Mouse (Mus musculus) MEL (cell line): ENCODE results near the gene Dagla. TPM values are rescaled to one million over a fixed set of nuclear protein-coding genes. Genes with fewer than 3 reads are reported as not detected.

ENCODE experiments used
- DNase-seq: peaks from one replicate; pipeline ENCODE4 v3.0.0; 2011; ENCODE audit warnings: low read depth, low spot score
- H3K27ac ChIP-seq: 2 replicates; pipeline ENCODE4 v1.5.1; 2012; ENCODE audit warnings: low read depth, mild to moderate bottlenecking, control low read depth, low read length, moderate library complexity; ENCODE audit not compliant: control insufficient read depth
- H3K27me3 ChIP-seq, 2 experiments: fragments of 150-350 bp in 1 of 2; sonication (generic) in 1 of 2; 2 replicates each; pipeline ENCODE4 v1.6.1; 2012; ENCODE audit warnings: low read length in 2 of 2, mild to moderate bottlenecking in 2 of 2, improper control_type of control experiment in 1 of 2, moderate library complexity in 1 of 2; ENCODE audit not compliant: insufficient read depth in 2 of 2, control insufficient read depth in 1 of 2
- H3K36me3 ChIP-seq, 2 experiments: 2 replicates each; pipeline ENCODE4 v1.6.1; 2012 to 2014; ENCODE audit warnings: low read length in 2 of 2, improper control_type of control experiment in 1 of 2, inconsistent platforms in 1 of 2, mild to moderate bottlenecking in 1 of 2; ENCODE audit not compliant: insufficient read depth in 2 of 2, control insufficient read depth in 1 of 2
- H3K4me1 ChIP-seq, 2 experiments: fragments of 150-350 bp in 1 of 2; sonication (generic) in 1 of 2; 2 replicates each; pipeline ENCODE4 v1.6.1; 2012; ENCODE audit warnings: low read length in 2 of 2, improper control_type of control experiment in 1 of 2, mild to moderate bottlenecking in 1 of 2; ENCODE audit not compliant: insufficient read depth in 2 of 2, control insufficient read depth in 1 of 2
- H3K4me3 ChIP-seq, 2 experiments: fragments of 150-350 bp in 1 of 2; sonication (generic) in 1 of 2; 2 replicates each; pipeline ENCODE4 v1.5.1; 2012; ENCODE audit warnings: low read depth in 2 of 2, low read length in 2 of 2, mild to moderate bottlenecking in 2 of 2, moderate library complexity in 2 of 2, control low read depth in 1 of 2, improper control_type of control experiment in 1 of 2; ENCODE audit not compliant: control insufficient read depth in 1 of 2, insufficient read depth in 1 of 2
- H3K79me2 ChIP-seq: 2 replicates; pipeline ENCODE4 v1.6.1; 2012; ENCODE audit warnings: mild to moderate bottlenecking, low read length, moderate library complexity; ENCODE audit not compliant: control insufficient read depth, poor library complexity, insufficient read depth
- H3K9ac ChIP-seq: 2 replicates; pipeline ENCODE4 v1.6.1; 2012; ENCODE audit warnings: low read depth, mild to moderate bottlenecking, control low read depth, low read length, moderate library complexity; ENCODE audit not compliant: control insufficient read depth, poor library complexity, severe bottlenecking
- H3K9me3 ChIP-seq: fragments of 150-350 bp; sonication (generic); replicated peaks from 2 replicates; pipeline ENCODE4 v1.6.1; 2012; ENCODE audit warnings: mild to moderate bottlenecking, low read length, improper control_type of control experiment, moderate library complexity; ENCODE audit not compliant: insufficient read depth
- CHD1 ChIP-seq: IDR thresholded peaks from 2 replicates; pipeline ENCODE4 v1.6.1; 2012; ENCODE audit warnings: low read depth, mild to moderate bottlenecking, inconsistent platforms, low read length, improper control_type of control experiment
- CHD2 ChIP-seq: IDR thresholded peaks from 2 replicates; pipeline ENCODE4 v1.6.1; 2011; ENCODE audit warnings: low read length, improper control_type of control experiment
- E2F4 ChIP-seq: IDR thresholded peaks from 2 replicates; pipeline ENCODE4 v1.6.1; 2011; ENCODE audit warnings: low read depth, low read length, improper control_type of control experiment, borderline replicate concordance
- EP300 ChIP-seq, 2 experiments: IDR thresholded peaks; 2 replicates each; pipeline ENCODE4 v1.6.1; 2011; ENCODE audit warnings: improper control_type of control experiment in 2 of 2, low read length in 2 of 2, low read depth in 1 of 2, mild to moderate bottlenecking in 1 of 2
- GABPA ChIP-seq: IDR thresholded peaks from 2 replicates; pipeline ENCODE4 v1.6.1; 2012; ENCODE audit warnings: low read depth, mild to moderate bottlenecking, inconsistent platforms, low read length, improper control_type of control experiment, moderate library complexity
- GATA1 ChIP-seq: IDR thresholded peaks from 2 replicates; pipeline ENCODE4 v1.6.1; 2011; ENCODE audit warnings: low read depth, low read length, improper control_type of control experiment
- HCFC1 ChIP-seq: IDR thresholded peaks from 2 replicates; pipeline ENCODE4 v1.6.1; 2012; ENCODE audit warnings: low read depth, mild to moderate bottlenecking, inconsistent platforms, low read length, improper control_type of control experiment, moderate library complexity
- KAT2A ChIP-seq: conservative IDR thresholded peaks from 2 replicates; pipeline ENCODE4 v1.6.1; 2012; ENCODE audit warnings: low read depth, low read length, improper control_type of control experiment, inconsistent platforms
- MAZ ChIP-seq: IDR thresholded peaks from 2 replicates; pipeline ENCODE4 v1.6.1; 2012; ENCODE audit warnings: low read depth, mild to moderate bottlenecking, inconsistent platforms, low read length, improper control_type of control experiment
- MEF2A ChIP-seq: IDR thresholded peaks from 2 replicates; pipeline ENCODE4 v1.6.1; 2014; ENCODE audit warnings: low read depth, mild to moderate bottlenecking, inconsistent platforms, low read length, improper control_type of control experiment; ENCODE audit not compliant: poor library complexity, insufficient replicate concordance, severe bottlenecking; ENCODE audit errors: extremely low read depth
- MXI1 ChIP-seq: IDR thresholded peaks from 2 replicates; pipeline ENCODE4 v1.6.1; 2011; ENCODE audit warnings: mild to moderate bottlenecking, low read depth, low read length, improper control_type of control experiment
- MYB ChIP-seq: IDR thresholded peaks from 2 replicates; pipeline ENCODE4 v1.6.1; 2011; ENCODE audit warnings: mild to moderate bottlenecking, low read depth, low read length, improper control_type of control experiment
- MYC ChIP-seq: IDR thresholded peaks from 2 replicates; pipeline ENCODE4 v1.6.1; 2011; ENCODE audit warnings: low read depth, mild to moderate bottlenecking, low read length, improper control_type of control experiment, moderate library complexity
- POLR2A ChIP-seq, 2 experiments: IDR thresholded peaks; 2 replicates each; pipeline ENCODE4 v1.6.1; 2011 to 2012; ENCODE audit warnings: low read length in 2 of 2, mild to moderate bottlenecking in 2 of 2, control low read depth in 1 of 2, improper control_type of control experiment in 1 of 2, low read depth in 1 of 2, moderate library complexity in 1 of 2; ENCODE audit not compliant: control insufficient read depth in 1 of 2, insufficient read depth in 1 of 2, poor library complexity in 1 of 2
- POLR2AphosphoS5 ChIP-seq: IDR thresholded peaks from 2 replicates; pipeline ENCODE4 v1.6.1; 2012; ENCODE audit warnings: low read depth, borderline replicate concordance, mild to moderate bottlenecking, inconsistent platforms, low read length, moderate library complexity, mixed read lengths
- RCOR1 ChIP-seq: IDR thresholded peaks from 2 replicates; pipeline ENCODE4 v1.6.1; 2012; ENCODE audit warnings: low read depth, mild to moderate bottlenecking, inconsistent platforms, low read length, improper control_type of control experiment
- SIN3A ChIP-seq: IDR thresholded peaks from 2 replicates; pipeline ENCODE4 v1.6.1; 2012; ENCODE audit warnings: low read length, improper control_type of control experiment, inconsistent platforms
- TBP ChIP-seq: IDR thresholded peaks from 2 replicates; pipeline ENCODE4 v1.8.0; 2011; ENCODE audit warnings: low read depth, low read length, improper control_type of control experiment
- TCF12 ChIP-seq: IDR thresholded peaks from 2 replicates; pipeline ENCODE4 v1.6.1; 2014; ENCODE audit warnings: low read depth, mild to moderate bottlenecking, inconsistent platforms, low read length, improper control_type of control experiment, moderate library complexity
- USF1 ChIP-seq: IDR thresholded peaks from 2 replicates; pipeline ENCODE4 v1.6.1; 2014; ENCODE audit warnings: low read depth, mild to moderate bottlenecking, inconsistent platforms, low read length, improper control_type of control experiment, moderate library complexity
- USF2 ChIP-seq, 2 experiments: IDR thresholded peaks; 2 replicates each; pipeline ENCODE4 v1.6.1; 2011 to 2012; ENCODE audit warnings: improper control_type of control experiment in 2 of 2, low read length in 2 of 2, borderline replicate concordance in 1 of 2, inconsistent platforms in 1 of 2, low read depth in 1 of 2, mild to moderate bottlenecking in 1 of 2; ENCODE audit not compliant: insufficient read depth in 1 of 2
- ZC3H11A ChIP-seq: IDR thresholded peaks from 2 replicates; pipeline ENCODE4 v1.6.1; 2012; ENCODE audit warnings: low read depth, mild to moderate bottlenecking, inconsistent platforms, low read length, improper control_type of control experiment
- ZMIZ1 ChIP-seq: IDR thresholded peaks from 2 replicates; pipeline ENCODE4 v1.6.1; 2012; ENCODE audit warnings: low read depth, mild to moderate bottlenecking, inconsistent platforms, low read length, improper control_type of control experiment, moderate library complexity
- polyA plus RNA-seq, 2 experiments: library from polyadenylated mRNA; stranded (reverse) in 1 of 2; unstranded in 1 of 2; fragments of >175 nt in 1 of 2; fragments of >200 nt in 1 of 2; gene quantifications; 2 replicates each; pipeline versions ENCODE4 v1.2.1 to v1.2.4; 2012; ENCODE audit warnings: low replicate concordance in 2 of 2, low read depth in 1 of 2; ENCODE audit not compliant: insufficient read length in 2 of 2, insufficient read depth in 1 of 2, missing spikeins in 1 of 2
- total RNA-seq: library from RNA; depleted of rRNA; stranded (reverse); fragments of 300-350 nt; gene quantifications from 2 replicates; pipeline ENCODE4 v1.2.3, GENCODE M21; 2012

Dagla gene
- total and polyA plus RNA-seq, 3 experiments, result not detected

DNA sequence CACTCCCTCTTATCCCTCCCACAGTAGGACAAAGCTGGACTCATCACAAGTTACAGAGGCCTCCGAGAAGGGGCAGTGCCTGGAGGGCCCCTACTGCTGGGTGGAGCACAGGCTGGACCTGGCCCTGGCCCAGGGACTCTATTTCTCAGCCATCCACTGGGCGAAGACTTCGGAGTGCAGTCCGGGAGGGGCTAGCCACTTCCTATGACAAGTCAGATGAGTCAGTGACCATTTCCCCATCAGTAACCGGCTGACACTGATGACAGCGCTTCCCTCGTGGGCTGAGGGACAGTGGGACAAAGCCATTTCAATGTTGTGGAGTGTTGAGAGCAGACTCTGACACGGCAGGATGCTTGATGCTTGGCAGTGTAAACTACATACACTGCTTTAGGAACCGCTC is 25.0 kb downstream of the Dagla start:
- H3K27ac ChIP-seq, result no peak overlapping the region
- no peaks in the 10 kb centered on the region for H3K79me2 ChIP-seq
- TF ChIP-seq HCFC1 (no peak), TCF12 (no peak), MYB (no peak), CHD1 (no peak), ZMIZ1 (no peak), USF1 (no peak)
- no peak for DNase-seq
- H3K9me3 ChIP-seq, result no peaks in the 10 kb centered on the region
- no peaks in the 10 kb centered on the region for H3K4me1 ChIP-seq
- peaks cover 0 to 3% of the 10 kb centered on the region in 2 experiments; a peak in 3 of 4 replicates for H3K27me3 ChIP-seq
- no peak overlapping the region for H3K9ac ChIP-seq
- no peak overlapping the region for H3K4me3 ChIP-seq
- H3K36me3 ChIP-seq, result no peaks in the 10 kb centered on the region

DNA sequence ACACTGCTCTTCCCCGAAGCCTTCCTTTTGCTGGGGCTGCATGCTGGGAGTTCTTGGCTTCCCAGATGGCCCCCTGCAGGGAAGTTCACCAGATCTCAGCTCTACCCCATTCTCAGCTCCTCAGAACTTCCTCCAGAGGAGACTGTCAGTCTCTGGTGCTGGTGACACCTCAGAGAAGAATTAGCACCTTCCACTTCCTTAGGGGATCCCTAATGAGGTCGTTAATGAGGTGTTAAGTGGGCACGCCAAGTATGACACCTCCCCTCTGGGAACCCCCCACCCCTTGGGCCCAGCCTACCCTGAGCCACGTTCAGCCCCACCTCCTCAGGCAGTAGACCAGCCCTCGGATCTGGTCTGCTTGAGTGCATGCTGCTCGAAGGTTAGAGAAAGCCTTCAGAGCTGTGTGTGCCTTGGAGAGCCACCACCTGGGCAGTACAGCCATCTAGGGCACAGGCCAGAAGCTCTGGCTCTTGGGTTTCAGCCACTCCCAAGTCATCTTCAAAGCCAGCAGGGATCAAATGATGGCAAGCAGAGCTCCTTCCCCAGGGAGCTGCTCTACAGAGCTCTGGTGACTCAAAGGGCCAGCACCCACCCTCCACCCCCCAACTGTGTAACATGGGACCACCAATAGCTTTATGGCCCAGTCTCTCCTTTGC is 25.9 kb downstream of the Dagla start:
- H3K4me3 ChIP-seq, result no peak overlapping the region
- TF ChIP-seq MYC (no peak), SIN3A (no peak)
- H3K9ac ChIP-seq, result no peak overlapping the region
- DNase-seq, result no peak
- no peaks in the 10 kb centered on the region for H3K36me3 ChIP-seq
- no peak overlapping the region for H3K27ac ChIP-seq
- H3K9me3 ChIP-seq, result no peaks in the 10 kb centered on the region
- H3K79me2 ChIP-seq, result no peaks in the 10 kb centered on the region
- H3K4me1 ChIP-seq, result no peaks in the 10 kb centered on the region
- peaks cover 0 to 3% of the 10 kb centered on the region in 2 experiments; a peak in 3 of 4 replicates for H3K27me3 ChIP-seq

GRCm38 (mm10) chr19:10277759-10278158 is 26.9 kb downstream of the Dagla start:
- no peak overlapping the region for H3K4me3 ChIP-seq
- no peaks in the 10 kb centered on the region for H3K79me2 ChIP-seq
- H3K9ac ChIP-seq, result no peak overlapping the region
- H3K36me3 ChIP-seq, result no peaks in the 10 kb centered on the region
- H3K27me3 ChIP-seq, result peaks cover 0 to 3% of the 10 kb centered on the region in 2 experiments; a peak in 2 of 4 replicates
- no peak for TF ChIP-seq ZC3H11A
- no peak for TF ChIP-seq TBP
- TF ChIP-seq MAZ, result no peak
- no peak for TF ChIP-seq E2F4
- no peak for TF ChIP-seq KAT2A
- no peak for TF ChIP-seq POLR2AphosphoS5
- TF ChIP-seq POLR2A (IDR thresholded peaks at IDR 0.05; ENCODE audit: control insufficient read depth in 1 of 2, insufficient read depth in 1 of 2, low read depth in 1 of 2, low read length in 2 of 2, poor library complexity in 1 of 2), result no peak
- TF ChIP-seq MEF2A, result no peak
- no peak for TF ChIP-seq EP300 (IDR thresholded peaks at IDR 0.05; ENCODE audit: low read depth in 1 of 2, low read length in 2 of 2)
- no peak for TF ChIP-seq USF1
- TF ChIP-seq SIN3A, result no peak
- TF ChIP-seq CHD2, result no peak
- no peak for TF ChIP-seq GABPA
- no peak for TF ChIP-seq USF2 (IDR thresholded peaks at IDR 0.05; ENCODE audit: borderline replicate concordance in 1 of 2, insufficient read depth in 1 of 2, low read depth in 1 of 2, low read length in 2 of 2)
- TF ChIP-seq GATA1, result no peak
- no peak for TF ChIP-seq RCOR1
- TF ChIP-seq MXI1, result no peak
- TF ChIP-seq, all 39 proteins: peak for 0
- H3K4me1 ChIP-seq, result no peaks in the 10 kb centered on the region
- no peak overlapping the region for H3K27ac ChIP-seq
- H3K9me3 ChIP-seq, result no peaks in the 10 kb centered on the region
- no peak for DNase-seq
